Mouse (Mus musculus) cerebellum, adult 2 months (tissue): Measurements from ENCODE around the gene Col4a4.

Experiments
- CTCF ChIP-seq: fragments of 200-500 bp; IDR thresholded peaks from 2 replicates; pipeline ENCODE4 v1.5.1; 2011; ENCODE audit warnings: low read depth, mild to moderate bottlenecking, control low read depth, low read length, moderate library complexity, borderline replicate concordance; ENCODE audit not compliant: insufficient read depth
- POLR2A ChIP-seq: fragments of 200-500 bp; IDR thresholded peaks from 2 replicates; pipeline ENCODE4 v1.6.1; 2011; ENCODE audit warnings: low read length, control low read depth, borderline replicate concordance; ENCODE audit not compliant: insufficient read depth

GRCm38 (mm10) chr1:82636321-82636720, 49.7 kb upstream of the Col4a4 start:
- TF ChIP-seq CTCF (no peak), POLR2A (no peak)
